Mouse (Mus musculus) granulocyte monocyte progenitor cell, adult 5-6 weeks (primary cell): ENCODE data around the gene Mthfd1. TPM values are rescaled to one million over a fixed set of nuclear protein-coding genes. Genes with fewer than 3 reads are reported as not detected.

ENCODE experiments used
- ATAC-seq: replicated peaks from 2 replicates; pipeline ENCODE4 v1.8.0; 2016; ENCODE audit warnings: mild to moderate bottlenecking, moderate TSS enrichment, inconsistent platforms; ENCODE audit not compliant: poor library complexity, severe bottlenecking
- total RNA-seq, 2 experiments: library from RNA; stranded (forward) in 1 of 2; stranded (reverse) in 1 of 2; fragments of 200-712, 200-1000 nt in 1 of 2; fragments of >200 nt in 1 of 2; fragmentation: Nextera tagmentation in 1 of 2; gene quantifications; 2 replicates each; pipeline ENCODE4 v1.2.3; 2014 to 2017

Mthfd1 gene
- total RNA-seq, 2 experiments from 2014 or later: 47.7 to 106 TPM

DNA sequence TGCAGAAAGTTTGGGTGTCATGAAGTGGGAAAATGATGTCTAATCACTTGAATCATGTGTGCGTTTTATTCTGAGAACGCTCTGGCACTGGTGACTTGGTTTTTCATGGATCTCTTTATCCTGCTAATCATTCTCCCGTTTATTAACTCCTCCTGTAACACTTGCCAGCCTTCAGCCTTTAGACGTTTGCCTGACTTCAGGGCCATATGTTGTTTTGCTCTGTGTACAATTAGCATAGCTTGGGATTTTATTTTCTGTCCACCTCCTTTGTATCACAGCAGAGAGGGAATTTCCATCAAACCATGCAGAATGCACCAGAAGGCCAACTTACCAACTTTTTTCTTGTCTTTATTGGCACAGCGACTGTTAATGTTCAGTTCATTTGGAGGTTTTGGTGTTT lies 42.7 kb downstream of the Mthfd1 start:
- no peak for ATAC-seq

DNA sequence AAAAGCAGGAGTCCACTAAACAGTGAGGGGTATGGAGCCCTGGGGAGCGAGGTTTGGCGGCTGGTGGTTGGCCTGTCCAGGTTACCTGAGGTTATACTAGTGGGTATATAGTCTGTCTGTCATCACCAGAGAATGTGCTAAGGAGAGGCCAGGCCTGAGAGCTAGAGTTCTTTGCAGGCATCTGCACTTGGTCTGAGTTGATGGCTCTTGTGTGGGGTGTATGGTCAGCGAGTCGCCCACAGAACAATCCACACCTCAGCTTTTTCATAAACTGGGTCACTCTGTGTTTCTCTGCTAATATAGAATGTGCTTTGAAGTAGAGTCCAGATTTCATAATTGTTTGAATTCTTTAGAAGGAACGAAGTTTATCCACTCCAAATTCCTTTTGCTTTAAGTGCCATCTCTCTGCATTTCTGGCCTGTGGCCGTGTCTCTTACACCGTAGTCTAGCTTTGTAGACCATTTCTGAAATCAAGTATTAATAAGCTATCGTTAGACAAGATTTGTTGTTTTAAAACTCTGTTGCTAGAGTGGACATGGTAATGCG lies 44.3 kb downstream of the Mthfd1 start:
- no peak for ATAC-seq

GRCm38 (mm10) chr12:76300367-76300766 lies 45.3 kb downstream of the Mthfd1 start:
- no peak for ATAC-seq

DNA sequence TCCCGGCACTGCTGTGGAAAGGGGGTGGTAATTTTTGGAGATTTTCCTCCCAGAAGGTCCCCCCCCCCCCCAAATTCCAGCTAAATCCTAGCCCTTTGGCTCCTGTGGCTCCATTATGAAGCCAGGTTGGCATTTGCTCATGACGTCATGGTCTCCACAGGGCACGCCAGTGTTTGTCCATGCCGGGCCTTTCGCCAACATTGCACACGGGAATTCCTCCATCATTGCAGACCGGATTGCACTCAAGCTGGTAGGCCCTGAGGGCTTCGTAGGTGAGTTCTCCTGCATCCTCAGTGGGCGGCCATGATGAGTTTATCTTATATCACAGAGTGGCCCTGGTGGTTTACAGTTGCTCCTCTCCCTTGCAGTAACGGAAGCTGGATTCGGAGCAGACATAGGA lies 48.4 kb downstream of the Mthfd1 start:
- no peak for ATAC-seq

- ATAC-seq: no peak
These were observed 49.1 kb downstream of the Mthfd1 start for GRCm38 (mm10) chr12:76304199-76304598.

- ATAC-seq: no peak
These were observed 50.0 kb downstream of the Mthfd1 start for GRCm38 (mm10) chr12:76305107-76305506.

DNA sequence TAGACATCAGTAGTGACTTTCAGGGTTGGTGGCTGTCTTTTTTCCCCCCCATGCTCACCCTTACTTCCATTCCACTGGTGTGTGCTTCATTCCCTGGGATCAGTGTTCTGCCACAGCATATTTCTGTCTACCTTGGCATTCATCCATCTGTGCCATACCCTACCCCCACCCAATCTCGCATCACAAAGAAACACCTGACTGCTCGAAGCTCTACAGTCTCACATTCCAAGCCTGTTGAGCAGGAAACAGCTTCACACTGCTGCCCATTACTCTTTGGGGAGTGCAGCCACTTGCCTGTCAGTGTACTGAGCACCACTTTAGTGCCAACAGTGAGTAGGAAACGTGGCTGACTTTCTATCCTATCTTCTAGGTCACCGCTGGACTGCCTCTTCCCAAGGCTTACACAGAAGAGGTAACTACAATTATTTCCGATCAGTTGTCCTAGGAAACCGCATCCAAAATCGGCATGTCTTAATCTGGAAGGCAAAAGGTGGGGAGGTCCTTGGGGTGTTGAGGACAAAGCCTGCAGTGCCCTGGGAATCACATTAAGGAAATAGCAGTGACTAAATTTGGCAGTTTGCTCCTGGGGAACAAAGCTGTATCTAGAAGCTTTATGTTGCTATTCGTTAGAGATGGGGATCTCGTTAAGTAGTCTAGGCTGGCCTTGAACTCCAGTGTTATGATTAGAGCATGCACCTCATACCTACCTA lies 51.9 kb downstream of the Mthfd1 start:
- no peak for ATAC-seq

DNA sequence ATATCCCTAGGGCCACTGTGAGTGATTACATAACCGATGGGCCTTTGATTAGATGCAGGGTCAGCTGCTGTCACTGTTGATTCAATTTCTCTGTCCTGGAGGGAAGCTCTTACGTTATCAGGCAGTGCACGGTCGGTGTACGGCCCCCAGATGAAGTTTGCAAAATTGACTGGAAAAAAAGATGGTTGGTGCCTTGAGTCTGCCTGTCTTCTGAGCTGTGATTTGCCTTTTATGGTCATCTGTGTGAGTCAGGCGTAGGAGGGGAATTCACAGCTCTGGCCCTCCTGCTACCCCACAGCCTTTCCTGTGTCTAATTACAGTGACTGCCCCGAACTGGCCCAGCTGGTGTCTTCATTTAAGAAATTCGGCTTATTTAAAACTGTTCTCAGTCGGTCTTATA lies 52.9 kb downstream of the Mthfd1 start:
- no peak for ATAC-seq

- ATAC-seq: no peak
These were observed 53.3 kb downstream of the Mthfd1 start for GRCm38 (mm10) chr12:76308436-76308835.

GRCm38 (mm10) chr12:76310007-76310406 lies 54.9 kb downstream of the Mthfd1 start:
- no peak for ATAC-seq

DNA sequence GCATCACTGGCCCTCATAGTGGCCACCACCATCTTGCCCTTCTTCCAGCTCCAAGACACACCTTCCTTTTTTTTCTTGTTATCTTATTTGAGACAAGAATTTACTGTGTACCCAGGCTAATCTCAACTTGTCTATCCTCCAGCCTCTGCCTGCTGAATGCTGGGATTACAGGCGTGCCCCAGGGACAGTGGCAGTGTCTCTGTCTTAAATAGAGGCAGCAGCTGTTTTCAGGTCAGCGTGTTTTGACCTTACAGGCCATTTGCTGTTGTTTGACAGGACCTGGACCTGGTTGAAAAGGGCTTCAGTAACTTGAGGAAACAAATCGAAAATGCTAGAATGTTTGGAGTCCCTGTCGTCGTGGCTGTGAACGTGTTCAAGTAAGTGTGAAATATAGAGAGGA lies 55.5 kb downstream of the Mthfd1 start:
- no peak for ATAC-seq

DNA sequence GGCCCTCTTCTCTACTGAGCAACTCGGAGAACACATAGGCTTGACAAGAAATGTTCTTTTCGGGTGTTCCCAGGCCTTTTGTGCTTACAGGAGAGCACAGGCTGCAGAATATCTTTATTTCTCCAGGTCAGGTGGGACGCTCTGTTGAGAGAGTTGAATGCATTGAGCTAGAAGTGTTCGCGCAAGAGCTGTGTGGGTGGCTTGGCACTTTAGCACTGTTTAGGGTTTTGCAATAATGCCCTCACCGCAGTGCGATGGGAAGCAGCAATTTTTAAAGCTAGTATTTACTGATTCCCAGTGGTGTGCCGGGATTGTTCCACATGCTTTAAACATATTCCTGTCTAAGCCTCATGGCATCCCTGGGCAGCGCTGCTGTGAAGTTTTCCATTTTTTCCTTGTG lies 56.1 kb downstream of the Mthfd1 start:
- ATAC-seq: no peak

DNA sequence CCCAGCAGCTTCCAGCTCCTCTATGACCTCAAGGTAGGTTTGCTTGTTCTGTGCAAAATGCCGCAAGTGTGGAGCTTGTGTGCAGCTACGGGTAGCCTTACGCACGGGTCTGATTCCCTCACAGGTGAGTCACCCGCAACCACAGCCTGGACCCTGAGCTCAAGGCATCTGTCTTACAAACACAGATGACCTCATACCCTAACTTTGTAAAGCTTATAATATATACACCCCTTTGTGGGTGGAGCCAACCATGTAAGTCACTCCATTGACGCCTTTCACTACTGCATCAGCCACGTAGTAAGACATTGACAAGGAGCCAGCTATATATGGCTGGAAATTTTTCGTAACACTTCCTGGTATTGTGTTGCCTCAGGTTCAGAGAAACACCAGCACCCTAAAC lies 56.9 kb downstream of the Mthfd1 start:
- peak; percentile 54 for ATAC-seq

GRCm38 (mm10) chr12:76318282-76319212 lies 63.4 kb downstream of the Mthfd1 start:
- peak; percentile 95 for ATAC-seq

GRCm38 (mm10) chr12:76324679-76325431 lies 69.8 kb downstream of the Mthfd1 start, which contains the start of gene Akap5:
Gene Akap5, plus strand, starts transcription at chr12:76324891.
- peak; percentile 55 for ATAC-seq

- no peak for ATAC-seq
These were observed 71.5 kb downstream of the Mthfd1 start for GRCm38 (mm10) chr12:76326437-76327220.

- ATAC-seq: peak; percentile 76
These were observed 73.7 kb downstream of the Mthfd1 start for GRCm38 (mm10) chr12:76328567-76329354.

DNA sequence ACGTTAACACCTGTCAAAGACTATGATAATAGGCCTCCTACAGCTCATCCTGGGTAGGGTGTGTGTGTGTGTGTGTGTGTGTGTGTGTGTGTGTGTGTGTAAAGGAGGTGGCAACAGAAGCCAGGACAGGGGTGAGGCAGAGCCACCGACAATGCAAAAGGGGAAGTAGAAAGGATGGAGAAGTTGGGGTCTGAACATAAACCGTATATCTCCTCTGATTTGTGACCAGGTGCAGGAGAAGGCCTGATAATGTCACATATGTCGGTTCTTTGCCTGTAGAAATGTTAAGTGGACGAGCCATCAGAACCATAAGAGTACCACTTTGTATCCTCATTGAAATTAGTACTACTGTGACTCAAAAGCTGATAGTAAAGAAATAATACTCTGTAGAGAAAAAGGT lies 78.6 kb downstream of the Mthfd1 start:
- ATAC-seq: no peak

DNA sequence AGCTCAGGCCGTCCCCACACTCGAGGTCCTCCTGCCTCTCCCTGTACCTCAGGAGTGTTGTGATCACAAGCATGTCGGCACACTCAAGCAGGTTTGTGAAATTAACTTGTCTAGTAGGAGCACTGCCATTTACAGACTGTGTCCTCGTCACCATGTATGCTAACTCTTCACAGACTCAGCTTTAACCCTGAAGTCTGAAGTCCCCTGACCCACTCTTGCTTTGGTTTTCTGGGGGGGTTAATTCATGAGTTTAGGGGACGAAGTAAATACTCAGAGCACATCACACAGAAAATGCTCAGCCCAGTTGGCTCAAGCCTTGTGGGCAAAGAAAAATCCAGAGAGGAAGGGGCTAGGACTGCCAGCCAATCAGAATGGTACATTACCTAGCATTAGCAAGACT lies 80.5 kb downstream of the Mthfd1 start:
- no peak for ATAC-seq
